Mouse (Mus musculus) kidney, postnatal 25 days (tissue): ENCODE results near the gene Slain1.
A peak's percentile ranks its signal among the peaks of the same experiment; 100 is the strongest.

Source experiments
- DNase-seq, 2 experiments: peaks; one replicate each; pipeline ENCODE4 v3.0.0; 2021; ENCODE audit warnings: mixed read lengths in 2 of 2

The Slain1 gene

GRCm38 (mm10) chr14:103667036-103667435, 17.0 kb downstream of the Slain1 start:
- no peak for DNase-seq

DNA sequence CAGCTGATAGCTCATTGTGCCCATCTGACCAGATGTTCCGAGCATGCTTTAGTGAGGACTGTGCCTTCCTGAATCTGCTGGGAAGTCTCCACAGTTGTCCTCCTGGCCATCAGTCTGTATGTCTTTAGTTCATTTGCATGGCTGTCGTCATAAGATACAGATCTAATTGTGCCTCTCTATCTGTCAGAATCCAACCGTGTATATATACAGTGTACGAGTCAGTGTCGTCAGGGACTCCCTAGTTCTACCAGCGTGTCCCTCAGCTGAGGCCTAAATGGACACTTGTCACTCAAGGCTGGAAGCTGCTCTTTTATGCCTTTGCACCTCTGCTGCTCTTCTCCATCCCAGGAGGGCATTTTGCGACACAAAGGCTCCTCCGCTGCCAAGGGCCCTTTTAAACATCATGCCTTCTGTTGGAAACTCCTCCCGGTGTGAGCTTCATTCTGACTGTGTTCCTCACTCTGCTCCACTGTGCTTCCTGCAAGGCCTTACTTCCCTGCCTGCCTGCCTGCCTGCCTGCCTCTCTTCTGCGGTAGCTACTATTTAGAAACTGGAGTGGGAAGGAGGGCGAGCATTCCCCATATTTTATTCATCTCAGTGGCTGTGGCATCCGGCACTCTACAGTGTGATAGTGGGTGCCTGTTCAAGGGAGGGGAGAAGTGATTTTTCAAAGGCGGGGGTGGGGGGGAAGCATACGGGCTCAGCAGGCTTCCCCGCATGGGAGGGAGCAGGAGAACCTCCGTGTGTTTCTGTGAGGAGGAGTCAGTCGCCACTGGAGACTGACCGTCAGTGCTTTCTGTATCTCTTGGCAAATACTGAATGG, 29.6 kb downstream of the Slain1 start:
- no peak for DNase-seq

DNA sequence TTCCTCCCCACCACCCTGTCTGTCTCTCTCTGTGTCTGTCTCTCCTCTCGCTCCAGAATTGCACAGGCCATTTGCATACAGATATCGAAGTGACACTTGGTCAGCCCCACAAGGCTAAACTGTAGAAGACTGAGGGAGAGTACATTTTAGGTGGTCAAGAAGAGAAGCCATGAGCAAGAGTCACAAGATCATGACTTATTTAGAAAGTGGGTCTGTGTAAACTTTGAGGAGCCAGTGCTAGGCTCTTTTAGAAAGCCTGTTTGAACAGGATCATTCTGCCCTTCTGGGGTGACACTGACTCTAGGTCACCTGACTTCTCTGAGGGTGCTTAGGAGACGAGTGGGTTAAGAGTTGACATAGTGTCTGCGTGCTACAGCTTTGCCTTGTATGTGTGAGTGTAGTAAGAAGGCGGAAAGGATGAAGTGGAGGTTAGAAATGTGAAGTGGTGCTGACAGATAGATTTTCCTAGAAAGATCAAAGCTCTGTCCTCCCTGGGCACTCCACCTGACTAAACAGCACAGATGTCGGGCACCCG, 30.3 kb downstream of the Slain1 start:
- DNase-seq = no peak

DNA sequence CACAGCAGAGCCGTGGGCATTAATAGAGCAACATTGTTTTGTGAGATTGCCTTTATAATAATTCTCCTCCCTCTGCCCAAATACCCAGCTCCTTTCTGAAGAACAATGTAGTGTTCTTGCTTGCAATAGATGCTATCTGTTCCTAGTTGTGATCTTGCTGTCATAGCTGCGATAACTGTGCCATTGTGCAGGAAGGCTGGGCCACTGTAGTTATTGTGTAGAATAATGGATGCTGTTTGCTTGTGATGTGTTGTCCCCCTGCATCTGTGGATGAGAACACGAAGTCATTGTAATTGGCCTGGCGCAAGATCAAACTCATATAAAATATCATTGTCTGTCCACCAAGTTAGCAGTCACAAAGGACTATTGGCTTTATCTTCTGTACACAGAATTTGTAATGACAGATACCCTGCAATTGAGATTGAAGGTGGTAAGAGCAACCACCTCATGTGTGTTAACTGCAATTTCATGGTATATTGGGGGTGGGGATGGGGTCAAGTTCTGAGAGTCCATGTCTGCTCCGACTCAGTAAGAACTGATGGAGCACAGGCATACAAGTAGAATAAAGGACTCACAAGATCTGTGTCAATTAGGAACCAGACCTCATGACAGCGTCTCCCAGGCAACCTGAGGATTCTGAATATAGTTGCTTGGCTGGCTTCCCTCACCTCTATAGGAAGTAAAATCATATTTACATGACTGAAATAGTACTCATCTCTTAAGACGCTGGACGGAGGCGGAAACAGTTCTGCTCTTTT, 32.8 kb downstream of the Slain1 start:
- no peak for DNase-seq

- DNase-seq = no peak
Measured at GRCm38 (mm10) chr14:103686994-103687393, 37.0 kb downstream of the Slain1 start.

GRCm38 (mm10) chr14:103694295-103694694, 44.3 kb downstream of the Slain1 start:
- DNase-seq = peak in 1 of 2 experiments; percentile 52

DNA sequence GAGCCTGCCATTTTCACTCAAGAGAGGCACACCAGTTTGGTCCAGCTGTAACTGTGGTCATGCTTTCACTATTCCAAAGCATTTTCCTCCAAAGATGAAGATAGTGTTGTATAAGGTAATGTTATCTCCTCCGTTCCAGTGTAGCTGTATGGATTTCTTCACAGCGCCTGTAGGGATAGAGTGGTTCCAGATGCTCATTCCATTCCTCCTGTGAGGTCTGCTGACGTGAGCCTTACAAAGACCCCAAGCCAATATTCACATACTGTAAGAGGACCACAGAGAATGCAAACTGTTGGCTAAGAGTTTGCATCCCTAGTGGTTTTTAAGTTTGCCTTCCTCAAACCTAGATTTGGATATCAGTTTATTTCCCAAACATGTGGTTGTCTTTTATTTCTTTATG, 45.6 kb downstream of the Slain1 start:
- no peak for DNase-seq

DNA sequence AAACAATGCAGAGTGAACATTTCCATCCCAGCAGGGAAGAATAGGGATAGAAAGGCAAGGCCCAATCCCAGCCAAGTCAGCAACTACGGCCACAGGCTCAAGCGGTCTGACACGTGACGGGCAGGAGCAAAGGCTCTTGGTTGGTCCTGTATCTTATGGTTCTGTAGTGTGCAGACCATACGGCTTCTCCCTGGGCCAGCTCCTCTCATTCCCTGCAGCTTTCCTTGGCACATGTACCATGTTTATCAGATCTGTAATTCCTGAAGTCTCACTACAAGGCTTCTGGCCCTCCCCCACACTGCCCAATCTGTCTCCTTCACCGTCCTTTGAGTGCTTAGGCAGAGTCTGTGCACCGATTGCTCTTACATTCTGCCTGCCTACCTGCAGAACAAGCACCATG, 47.1 kb downstream of the Slain1 start:
- DNase-seq = no peak

- no peak for DNase-seq
Measured at GRCm38 (mm10) chr14:103699308-103699707, 49.3 kb downstream of the Slain1 start.

DNA sequence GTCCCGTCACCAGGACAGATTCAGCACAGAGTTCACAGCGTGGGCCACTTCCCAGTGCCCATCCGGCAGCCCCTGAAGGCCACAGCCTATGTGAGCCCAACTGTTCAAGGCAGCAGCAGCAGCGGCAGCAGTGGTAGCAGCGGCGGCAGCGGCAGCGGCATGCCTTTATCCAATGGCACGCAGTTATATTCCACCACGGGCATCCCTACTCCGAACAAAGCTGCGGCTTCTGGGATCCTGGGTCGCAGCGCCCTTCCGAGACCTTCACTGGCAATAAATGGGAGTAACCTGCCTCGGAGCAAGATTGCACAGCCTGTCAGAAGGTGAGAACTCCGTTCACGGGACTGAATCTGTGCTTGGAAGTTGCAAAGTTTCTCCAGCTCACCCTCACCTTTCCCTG, 52.5 kb downstream of the Slain1 start:
- no peak for DNase-seq

DNA sequence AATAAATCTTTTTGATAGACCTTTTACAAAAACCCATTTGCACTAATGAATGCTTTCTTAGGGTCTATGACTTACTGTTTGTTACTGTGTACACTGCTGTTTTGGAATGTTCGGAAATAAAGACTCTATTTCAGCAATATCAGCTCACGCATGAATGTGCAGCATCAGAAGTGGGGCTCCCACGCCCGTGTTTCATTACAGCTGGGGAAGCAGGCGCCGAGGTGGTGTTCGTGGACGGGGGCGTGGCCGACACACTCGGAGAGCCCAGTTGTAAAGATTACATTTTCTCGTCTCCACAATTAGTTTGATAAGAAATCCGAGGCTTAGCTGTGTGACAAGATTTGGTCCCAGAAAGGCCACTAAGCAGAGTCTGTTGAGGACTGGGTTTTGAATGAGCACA, 54.7 kb downstream of the Slain1 start:
- DNase-seq = no peak

GRCm38 (mm10) chr14:103706347-103706746, 56.3 kb downstream of the Slain1 start:
- no peak for DNase-seq

DNA sequence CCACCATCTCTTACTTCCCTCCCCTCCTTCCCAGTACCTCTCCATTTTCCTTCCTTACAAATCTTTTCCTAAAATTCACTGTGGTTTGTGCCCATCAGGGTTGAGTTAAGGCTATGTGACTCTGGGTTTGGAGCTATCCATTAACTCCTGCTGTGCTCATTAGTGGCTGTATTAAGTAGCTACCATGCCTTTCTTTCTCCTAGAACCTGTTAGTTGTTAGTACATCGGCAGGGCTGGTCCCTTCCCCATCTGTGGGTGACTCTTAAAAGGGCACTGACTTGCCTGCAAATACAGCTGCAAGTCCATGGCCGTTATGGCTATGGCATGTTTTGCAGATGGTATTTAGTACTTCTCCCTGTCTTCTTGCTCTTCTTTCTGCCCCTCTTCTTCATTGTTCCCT, 58.6 kb downstream of the Slain1 start:
- no peak for DNase-seq

DNA sequence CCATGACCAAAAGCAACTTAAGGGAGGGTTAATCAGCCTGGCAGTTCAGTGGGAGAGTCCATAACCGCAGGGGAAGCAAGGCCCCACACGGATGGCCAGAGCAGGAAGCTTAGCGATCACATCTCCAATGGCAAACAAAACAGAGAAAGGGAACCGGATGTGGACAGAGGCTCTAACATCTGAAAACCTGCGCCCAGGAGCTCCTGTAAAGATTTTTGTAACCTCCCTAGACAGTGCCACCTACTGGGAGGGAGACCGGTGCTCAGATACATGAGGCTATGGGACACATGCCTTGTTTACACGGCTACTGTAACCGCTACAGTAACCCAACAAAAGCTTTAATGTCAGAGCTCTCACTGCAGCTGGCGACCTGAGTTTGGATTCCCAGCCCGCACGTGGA, 59.2 kb downstream of the Slain1 start:
- no peak for DNase-seq

- DNase-seq = no peak
Measured at GRCm38 (mm10) chr14:103712986-103713385, 63.0 kb downstream of the Slain1 start.

- peak in 1 of 2 experiments; percentile 53 for DNase-seq
Measured at GRCm38 (mm10) chr14:103717516-103717915, 67.5 kb downstream of the Slain1 start.

- no peak for DNase-seq
Measured at GRCm38 (mm10) chr14:103717979-103718378, 68.0 kb downstream of the Slain1 start.

- DNase-seq = no peak
Measured at GRCm38 (mm10) chr14:103718393-103718792, 68.4 kb downstream of the Slain1 start.

GRCm38 (mm10) chr14:103718836-103719575, 69.0 kb downstream of the Slain1 start:
- DNase-seq = peak; percentile 82 to 97

DNA sequence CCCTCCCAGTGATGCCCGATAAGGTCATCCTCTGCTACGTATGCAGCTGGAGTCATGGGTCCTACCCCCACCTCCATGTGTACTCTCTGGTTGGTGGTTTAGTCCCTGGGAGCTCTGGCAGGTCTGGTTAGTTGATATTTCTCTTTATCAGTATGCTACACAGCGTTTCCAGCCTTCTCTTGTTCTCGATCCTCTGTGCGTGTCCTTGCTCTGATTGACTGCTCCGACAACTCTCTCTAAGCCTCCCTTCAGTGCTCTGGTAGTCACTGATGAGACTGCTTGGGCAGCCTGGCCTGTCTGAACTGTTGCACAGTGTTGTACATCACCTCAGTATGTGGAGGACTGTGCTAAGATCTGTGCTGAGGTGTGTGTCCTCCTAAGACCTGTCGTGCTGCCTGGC, 70.1 kb downstream of the Slain1 start:
- DNase-seq = no peak

- DNase-seq = peak; percentile 70 to 83
Measured at GRCm38 (mm10) chr14:103720637-103721355, 70.8 kb downstream of the Slain1 start.

DNA sequence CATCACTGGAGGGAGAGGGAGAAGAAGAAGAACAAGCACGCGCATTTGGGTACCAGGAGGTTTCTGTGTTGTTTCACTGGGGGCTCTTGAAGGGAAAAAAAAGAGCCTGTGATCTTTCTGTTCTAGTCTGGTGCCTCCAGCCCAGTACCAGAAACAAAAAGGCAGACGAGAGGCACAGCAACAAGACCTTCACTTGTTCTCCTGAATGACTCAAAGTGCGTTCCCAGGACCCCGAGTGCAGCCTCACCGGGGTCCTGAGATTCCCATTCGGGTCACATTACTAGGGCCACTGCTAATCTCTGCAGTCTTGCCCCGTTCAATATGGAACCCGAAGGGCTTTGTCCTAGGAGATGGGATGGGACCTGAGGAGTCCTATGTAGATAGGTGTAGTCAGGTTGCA, 73.3 kb downstream of the Slain1 start:
- DNase-seq = no peak
